Mouse (Mus musculus): ENCODE measurements around the gene N4bp2l1. TPM values are rescaled to one million over a fixed set of nuclear protein-coding genes. Genes with fewer than 3 reads are reported as not detected.
"Not testable (repeated sequence)": the region's sequence is repeated elsewhere in the genome, so short reads cannot be mapped to it uniquely, and the experiment has no call there.

N4bp2l1 gene
- 14.5 and 19.8 TPM in 2 replicates for polyA plus RNA-seq (2014; fragmentation: Nextera tagmentation; extraction: Ambion mirVana)

DNA sequence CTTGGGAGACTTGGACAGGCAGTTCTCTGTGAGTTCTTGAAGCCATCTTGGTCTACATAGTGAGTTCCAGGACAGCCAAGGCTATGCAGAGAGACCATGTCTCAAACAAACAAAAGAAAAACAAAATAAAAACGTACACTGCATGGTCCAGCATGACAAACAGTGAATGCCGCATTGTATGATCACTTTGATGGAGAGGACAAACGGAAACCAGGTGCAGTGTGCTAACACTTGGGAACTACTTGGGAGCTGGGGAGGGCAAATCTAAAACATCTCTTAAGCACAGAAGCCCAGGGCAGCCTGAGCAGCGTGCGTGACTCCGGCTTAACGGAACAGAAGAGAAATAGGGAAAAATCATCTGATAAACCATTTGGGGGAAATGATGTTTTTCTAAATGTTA lies at the start of gene N4bp2l1:
Gene N4bp2l1 (minus strand): TSS at position 101 of the 400 bp plus-strand sequence.
- H3K9ac ChIP-seq (replicated peaks; ENCODE audit: low read depth, low read length): no peak within 1 kb of the TSS
- no peak within 1 kb of the TSS for H3K4me2 ChIP-seq (ENCODE audit: low read depth, low read length)
- H3K27ac ChIP-seq (ENCODE audit: low read depth, low read length): no peak within 1 kb of the TSS
- no peaks in the 10 kb centered on the region for H3K36me3 ChIP-seq (ENCODE audit: control insufficient read depth, insufficient read depth, low read length)
- ATAC-seq (ENCODE audit: low read depth): no peak
- H3K4me1 ChIP-seq (ENCODE audit: control insufficient read depth, insufficient read depth, low read length): peaks cover 10% of the 10 kb centered on the region
- WGBS: 89% methylated on average over 7 of the region's 7 CpGs
- H3K9me3 ChIP-seq (ENCODE audit: control insufficient read depth, low read length): no peaks in the 10 kb centered on the region
- peaks cover 19% of the 10 kb centered on the region for H3K27me3 ChIP-seq (ENCODE audit: control insufficient read depth, insufficient read depth, low read length)
- no peak within 1 kb of the TSS for H3K4me3 ChIP-seq (ENCODE audit: low read depth, low read length)

DNA sequence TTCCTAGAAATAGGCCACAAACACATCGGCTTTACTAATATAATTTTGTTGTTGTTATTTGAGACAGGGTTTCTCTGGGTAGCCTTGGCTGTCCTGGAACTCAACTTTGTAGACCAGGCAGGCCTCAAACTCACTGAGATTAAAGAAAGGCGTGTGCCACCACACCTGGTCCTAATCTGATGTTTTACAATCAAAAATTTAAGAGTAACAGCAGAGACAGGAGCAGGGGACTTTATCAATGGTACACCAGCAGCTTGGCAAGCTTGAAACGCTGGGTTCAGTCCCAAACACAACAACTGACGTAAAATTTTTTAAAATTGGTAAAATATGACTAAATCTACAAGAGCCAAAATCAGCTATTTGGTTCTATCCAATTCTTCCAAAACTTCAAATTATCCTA lies 47.9 kb upstream of the N4bp2l1 start:
- Histone ChIP-seq H3K4me2 (ENCODE audit: low read depth, low read length) (no peak overlapping the region), H3K4me1 (ENCODE audit: control insufficient read depth, insufficient read depth, low read length) (no peaks in the 10 kb centered on the region), H3K27ac (ENCODE audit: low read depth, low read length) (no peak overlapping the region), H3K36me3 (ENCODE audit: control insufficient read depth, insufficient read depth, low read length) (peaks cover 20% of the 10 kb centered on the region; the same call in 1 of the 2 replicates), H3K27me3 (ENCODE audit: control insufficient read depth, insufficient read depth, low read length) (no peaks in the 10 kb centered on the region), H3K9ac (replicated peaks; ENCODE audit: low read depth, low read length) (no peak overlapping the region), H3K9me3 (ENCODE audit: control insufficient read depth, low read length) (no peaks in the 10 kb centered on the region), H3K4me3 (ENCODE audit: low read depth, low read length) (no peak overlapping the region)
- 94% methylated on average over 4 of the region's 4 CpGs for WGBS
- ATAC-seq (ENCODE audit: low read depth): no peak

DNA sequence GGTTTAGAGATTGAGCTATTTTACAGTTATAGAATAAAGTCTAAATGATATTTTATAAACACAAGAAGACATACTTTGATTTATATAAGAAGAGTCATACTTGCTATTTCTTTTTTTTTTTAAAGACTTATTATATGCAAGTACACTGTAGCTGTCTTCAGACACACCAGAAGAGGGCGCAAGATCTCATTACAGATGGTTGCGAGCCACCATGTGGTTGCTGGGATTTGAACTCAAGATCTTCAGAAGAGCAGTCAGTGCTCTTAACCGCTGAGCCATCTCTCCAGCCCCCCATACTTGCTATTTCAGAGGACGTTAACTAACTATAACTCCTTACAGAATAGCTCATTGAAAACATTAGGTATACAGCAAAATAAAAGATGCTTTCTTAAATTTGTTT lies 46.4 kb upstream of the N4bp2l1 start:
- H3K9ac ChIP-seq (replicated peaks; ENCODE audit: low read depth, low read length); ATAC-seq (ENCODE audit: low read depth); H3K4me1 ChIP-seq (ENCODE audit: control insufficient read depth, insufficient read depth, low read length); H3K9me3 ChIP-seq (ENCODE audit: control insufficient read depth, low read length); H3K4me2 ChIP-seq (ENCODE audit: low read depth, low read length); H3K27ac ChIP-seq (ENCODE audit: low read depth, low read length); H3K27me3 ChIP-seq (ENCODE audit: control insufficient read depth, insufficient read depth, low read length); H3K4me3 ChIP-seq (ENCODE audit: low read depth, low read length): not testable (repeated sequence)
- peaks cover 15% of the 10 kb centered on the region; the same call in 1 of the 2 replicates for H3K36me3 ChIP-seq (ENCODE audit: control insufficient read depth, insufficient read depth, low read length)
- 98% methylated on average over 4 of the region's 4 CpGs for WGBS

- Histone ChIP-seq H3K4me3 (ENCODE audit: low read depth, low read length) (no peak overlapping the region), H3K9me3 (ENCODE audit: control insufficient read depth, low read length) (no peaks in the 10 kb centered on the region), H3K4me1 (ENCODE audit: control insufficient read depth, insufficient read depth, low read length) (no peaks in the 10 kb centered on the region), H3K27ac (ENCODE audit: low read depth, low read length) (no peak overlapping the region), H3K9ac (replicated peaks; ENCODE audit: low read depth, low read length) (no peak overlapping the region), H3K36me3 (ENCODE audit: control insufficient read depth, insufficient read depth, low read length) (peaks cover 15% of the 10 kb centered on the region; the same call in 1 of the 2 replicates), H3K27me3 (ENCODE audit: control insufficient read depth, insufficient read depth, low read length) (no peaks in the 10 kb centered on the region), H3K4me2 (ENCODE audit: low read depth, low read length) (no peak overlapping the region)
- WGBS: 91% methylated on average over 3 of the region's 3 CpGs
- no peak for ATAC-seq (ENCODE audit: low read depth)
These were observed 44.5 kb upstream of the N4bp2l1 start for GRCm38 (mm10) chr5:150641440-150641839.

DNA sequence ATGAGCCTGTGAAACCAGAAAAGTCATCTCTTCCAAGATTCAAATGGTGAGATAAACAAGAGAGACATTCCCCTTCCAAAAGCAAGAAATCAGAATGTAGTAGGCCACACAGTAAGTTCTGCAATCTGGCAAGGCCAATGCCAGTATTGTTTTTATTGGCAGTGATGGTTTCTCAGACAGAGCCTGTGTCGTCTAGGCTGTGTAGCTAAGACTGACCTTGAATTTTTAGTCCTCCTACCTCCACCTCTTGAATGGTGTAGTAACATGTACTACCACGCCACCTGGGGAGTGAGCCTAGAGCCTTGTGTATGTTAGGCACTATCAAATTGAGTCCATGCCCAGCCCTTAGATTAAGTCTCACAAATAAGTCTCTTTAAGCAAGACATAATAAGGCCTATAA lies 32.7 kb upstream of the N4bp2l1 start:
- WGBS: 94% methylated on average over 2 of the region's 2 CpGs
- H3K9ac ChIP-seq (replicated peaks; ENCODE audit: low read depth, low read length): no peak overlapping the region
- no peaks in the 10 kb centered on the region for H3K4me1 ChIP-seq (ENCODE audit: control insufficient read depth, insufficient read depth, low read length)
- no peak for ATAC-seq (ENCODE audit: low read depth)
- no peak overlapping the region for H3K27ac ChIP-seq (ENCODE audit: low read depth, low read length)
- no peak overlapping the region for H3K4me2 ChIP-seq (ENCODE audit: low read depth, low read length)
- no peaks in the 10 kb centered on the region for H3K9me3 ChIP-seq (ENCODE audit: control insufficient read depth, low read length)
- no peak overlapping the region for H3K4me3 ChIP-seq (ENCODE audit: low read depth, low read length)
- no peaks in the 10 kb centered on the region for H3K36me3 ChIP-seq (ENCODE audit: control insufficient read depth, insufficient read depth, low read length)
- no peaks in the 10 kb centered on the region for H3K27me3 ChIP-seq (ENCODE audit: control insufficient read depth, insufficient read depth, low read length)

GRCm38 (mm10) chr5:150629272-150629671 lies 32.3 kb upstream of the N4bp2l1 start:
- Histone ChIP-seq H3K36me3 (ENCODE audit: control insufficient read depth, insufficient read depth, low read length) (no peaks in the 10 kb centered on the region), H3K4me2 (ENCODE audit: low read depth, low read length) (no peak overlapping the region), H3K27ac (ENCODE audit: low read depth, low read length) (no peak overlapping the region), H3K9ac (replicated peaks; ENCODE audit: low read depth, low read length) (no peak overlapping the region), H3K27me3 (ENCODE audit: control insufficient read depth, insufficient read depth, low read length) (no peaks in the 10 kb centered on the region), H3K4me3 (ENCODE audit: low read depth, low read length) (no peak overlapping the region), H3K9me3 (ENCODE audit: control insufficient read depth, low read length) (no peaks in the 10 kb centered on the region), H3K4me1 (ENCODE audit: control insufficient read depth, insufficient read depth, low read length) (no peaks in the 10 kb centered on the region)
- no peak for ATAC-seq (ENCODE audit: low read depth)
- 95% methylated on average over 1 of the region's 1 CpGs for WGBS

DNA sequence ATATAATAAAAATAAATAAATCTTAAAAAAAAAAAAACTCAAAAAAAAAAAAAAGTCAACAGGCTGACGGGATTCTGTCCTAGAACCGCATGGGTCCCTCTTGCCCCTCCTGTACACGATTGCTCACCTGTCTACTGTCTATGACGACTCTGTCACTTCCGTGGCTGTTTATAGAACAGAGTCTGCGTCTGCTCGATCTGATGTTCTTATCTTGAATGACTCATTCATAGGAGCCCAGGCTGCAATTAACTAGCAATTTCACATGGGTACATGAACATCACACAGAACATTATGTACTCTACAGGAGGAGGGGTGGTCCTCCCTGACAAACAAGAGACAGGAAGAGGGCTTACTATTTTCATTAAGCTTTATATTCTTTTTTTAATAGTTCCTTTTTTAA lies 28.5 kb upstream of the N4bp2l1 start:
- no peaks in the 10 kb centered on the region for H3K9me3 ChIP-seq (ENCODE audit: control insufficient read depth, low read length)
- no peaks in the 10 kb centered on the region for H3K4me1 ChIP-seq (ENCODE audit: control insufficient read depth, insufficient read depth, low read length)
- no peak overlapping the region for H3K4me2 ChIP-seq (ENCODE audit: low read depth, low read length)
- no peak overlapping the region for H3K9ac ChIP-seq (replicated peaks; ENCODE audit: low read depth, low read length)
- H3K4me3 ChIP-seq (ENCODE audit: low read depth, low read length): no peak overlapping the region
- H3K36me3 ChIP-seq (ENCODE audit: control insufficient read depth, insufficient read depth, low read length): no peaks in the 10 kb centered on the region
- no peaks in the 10 kb centered on the region for H3K27me3 ChIP-seq (ENCODE audit: control insufficient read depth, insufficient read depth, low read length)
- WGBS: 96% methylated on average over 7 of the region's 7 CpGs
- no peak for ATAC-seq (ENCODE audit: low read depth)
- no peak overlapping the region for H3K27ac ChIP-seq (ENCODE audit: low read depth, low read length)

- no peaks in the 10 kb centered on the region for H3K9me3 ChIP-seq (ENCODE audit: control insufficient read depth, low read length)
- H3K4me2 ChIP-seq (ENCODE audit: low read depth, low read length): no peak overlapping the region
- H3K4me3 ChIP-seq (ENCODE audit: low read depth, low read length): no peak overlapping the region
- WGBS: 59% methylated on average over 1 of the region's 1 CpGs
- H3K27ac ChIP-seq (ENCODE audit: low read depth, low read length): no peak overlapping the region
- no peak overlapping the region for H3K9ac ChIP-seq (replicated peaks; ENCODE audit: low read depth, low read length)
- H3K4me1 ChIP-seq (ENCODE audit: control insufficient read depth, insufficient read depth, low read length): no peaks in the 10 kb centered on the region
- H3K36me3 ChIP-seq (ENCODE audit: control insufficient read depth, insufficient read depth, low read length): no peaks in the 10 kb centered on the region
- ATAC-seq (ENCODE audit: low read depth): no peak
- no peaks in the 10 kb centered on the region for H3K27me3 ChIP-seq (ENCODE audit: control insufficient read depth, insufficient read depth, low read length)
These were observed 25.8 kb upstream of the N4bp2l1 start for GRCm38 (mm10) chr5:150622792-150623191.

DNA sequence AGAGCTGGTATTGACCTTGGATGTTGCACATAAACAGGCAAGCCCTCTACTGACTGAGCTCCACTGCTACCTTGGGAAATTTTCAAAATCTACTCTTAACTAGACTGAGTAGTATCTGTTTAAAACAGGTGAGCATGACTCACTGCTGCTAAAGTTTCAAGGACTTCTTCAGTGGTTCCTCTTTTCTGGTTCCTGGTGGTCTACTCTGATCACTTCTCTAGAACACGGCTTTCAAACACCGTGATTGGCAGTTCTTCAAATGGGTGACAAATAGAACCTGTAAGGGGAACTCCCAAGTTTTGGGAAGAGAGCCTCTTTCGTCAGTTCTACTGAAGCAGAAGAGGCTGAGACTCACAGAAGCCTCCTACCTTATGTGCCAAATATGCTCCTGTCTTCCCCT lies 24.6 kb upstream of the N4bp2l1 start:
- Histone ChIP-seq H3K4me3 (ENCODE audit: low read depth, low read length) (no peak overlapping the region), H3K9me3 (ENCODE audit: control insufficient read depth, low read length) (no peaks in the 10 kb centered on the region), H3K36me3 (ENCODE audit: control insufficient read depth, insufficient read depth, low read length) (no peaks in the 10 kb centered on the region), H3K27me3 (ENCODE audit: control insufficient read depth, insufficient read depth, low read length) (no peaks in the 10 kb centered on the region), H3K4me1 (ENCODE audit: control insufficient read depth, insufficient read depth, low read length) (no peaks in the 10 kb centered on the region), H3K9ac (replicated peaks; ENCODE audit: low read depth, low read length) (no peak overlapping the region), H3K4me2 (ENCODE audit: low read depth, low read length) (no peak overlapping the region), H3K27ac (ENCODE audit: low read depth, low read length) (no peak overlapping the region)
- ATAC-seq (ENCODE audit: low read depth): no peak
- WGBS: 100% methylated on average over 3 of the region's 3 CpGs
